Mouse (Mus musculus): ENCODE measurements at regions not wholly inside any gene's neighbourhood (a gene's known extent, or its start where the extent isn't known, plus 50 kb on each side); places are given as distances from the start of the nearest gene placed in this dataset.

DNA sequence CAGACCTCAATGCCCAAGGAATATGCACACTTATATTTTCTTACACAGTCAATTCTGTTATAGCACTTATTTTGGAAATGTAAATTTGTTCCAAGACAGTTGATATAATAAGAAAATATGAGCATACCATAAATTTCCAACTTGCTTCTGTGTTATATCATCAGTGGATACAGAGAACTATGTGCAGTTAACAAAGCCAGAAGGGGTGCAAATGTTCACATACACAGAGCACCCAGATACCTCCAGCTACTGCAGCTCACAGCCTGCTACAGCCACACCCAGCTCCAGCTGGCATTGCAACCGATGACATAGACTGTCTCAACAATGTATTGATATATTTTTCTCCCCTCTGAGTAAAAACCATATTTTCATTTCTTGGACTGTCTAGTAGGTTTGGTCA is 785.3 kb downstream of the Cypt12 start:
- in situ Hi-C loops (cut with MboI; ENCODE audit: low pct_unique_long_range_greater_than_20kb) = no loop called here
- POLR2A ChIA-PET = no interaction called here
- TF ChIP-seq CTCF (IDR thresholded peaks at IDR 0.05) = no peak
- CTCF ChIA-PET = no interaction called here
- peaks cover 39% of the 10 kb centered on the region for H3K27me3 ChIP-seq
- no peak for ATAC-seq
- no peak for DNase-seq (ENCODE audit: low read depth, low spot score)

DNA sequence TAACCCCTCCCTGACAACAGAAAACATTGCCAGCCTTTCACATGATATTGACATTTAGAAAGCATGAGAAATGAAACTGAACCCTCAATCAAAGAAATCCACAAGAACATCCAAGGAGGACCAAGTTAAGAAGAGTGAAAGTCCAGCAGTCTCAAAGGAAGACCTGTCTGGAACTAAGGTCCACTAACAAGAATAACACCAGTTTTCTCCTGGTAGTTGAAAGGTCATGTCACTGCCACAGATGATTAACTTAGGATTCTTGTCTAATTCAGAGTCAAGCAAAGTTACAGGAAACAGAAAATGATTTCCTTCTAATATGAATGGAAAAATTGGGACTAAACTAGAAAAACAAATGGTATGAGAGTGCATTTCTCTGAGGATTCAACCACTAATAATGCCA is 790.7 kb downstream of the Cypt12 start:
- POLR2A ChIA-PET = no interaction called here
- ATAC-seq = no peak
- CTCF ChIA-PET = interaction anchor here (1.0 to 2.4 kb wide), 4 partner anchors 10 to 113 kb away, joined by 3 to 7 read pairs (median 4); no protein-coding TSS in a partner anchor
- TF ChIP-seq CTCF (IDR thresholded peaks at IDR 0.05) = no peak
- in situ Hi-C loops (cut with MboI; ENCODE audit: low pct_unique_long_range_greater_than_20kb) = no loop called here
- no peak for DNase-seq (ENCODE audit: low read depth, low spot score)
- peaks cover 35% of the 10 kb centered on the region for H3K27me3 ChIP-seq

DNA sequence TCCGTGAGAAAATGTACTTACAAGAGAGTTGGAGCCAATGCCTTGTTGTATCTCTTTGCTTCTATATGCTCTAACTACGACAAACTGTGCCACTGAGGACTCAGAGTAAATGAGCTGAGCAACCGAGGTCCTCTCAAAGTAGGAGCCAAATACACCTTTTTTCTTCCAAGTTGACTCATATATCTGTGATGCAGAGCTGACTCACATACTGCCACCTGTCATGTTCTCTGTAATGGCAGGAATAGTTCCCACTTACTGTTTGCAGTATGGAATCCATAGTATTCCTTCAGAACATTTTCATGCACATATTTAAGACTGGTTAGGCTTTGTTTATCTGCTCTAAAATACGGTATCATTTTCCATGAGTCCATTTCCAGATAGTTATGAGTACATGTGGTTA is 792.1 kb downstream of the Cypt12 start:
- no peak for ATAC-seq
- CTCF ChIA-PET = interaction anchor here (1.5 to 2.4 kb wide), 6 partner anchors 9 to 21 kb away, joined by 3 to 7 read pairs (median 4); no protein-coding TSS in a partner anchor
- TF ChIP-seq CTCF (IDR thresholded peaks at IDR 0.05) = no peak
- DNase-seq (ENCODE audit: low read depth, low spot score) = no peak
- in situ Hi-C loops (cut with MboI; ENCODE audit: low pct_unique_long_range_greater_than_20kb) = no loop called here
- peaks cover 21% of the 10 kb centered on the region for H3K27me3 ChIP-seq
- POLR2A ChIA-PET = interaction anchor here (0.6 kb wide), 1 partner anchor 946 kb away, joined by 6 read pairs; no protein-coding TSS in a partner anchor

DNA sequence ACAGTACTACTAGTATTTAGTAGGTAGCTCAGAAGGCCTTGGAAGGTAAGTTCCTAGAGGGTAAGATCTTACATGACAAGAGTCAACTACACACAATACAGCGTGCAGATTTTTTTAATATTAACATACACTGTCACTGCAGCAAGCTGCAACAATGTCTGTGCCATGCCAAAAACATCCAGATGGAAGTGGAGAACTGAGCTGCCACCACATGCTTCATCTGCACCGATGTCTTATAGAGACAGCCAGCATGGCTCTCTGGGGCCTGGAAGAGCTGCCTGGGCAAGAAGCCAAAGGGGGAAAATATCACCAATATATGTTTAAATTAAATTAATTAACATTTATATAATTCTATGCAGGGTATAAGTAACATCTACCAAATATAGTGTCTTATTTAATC is 795.3 kb downstream of the Cypt12 start:
- no peak for TF ChIP-seq CTCF (IDR thresholded peaks at IDR 0.05)
- in situ Hi-C loops (cut with MboI; ENCODE audit: low pct_unique_long_range_greater_than_20kb) = no loop called here
- ChIA-PET CTCF (no interaction called here), POLR2A (interaction anchor here (0.6 kb wide), 1 partner anchor 172 kb away, joined by 3 read pairs; no protein-coding TSS in a partner anchor)
- DNase-seq (ENCODE audit: low read depth, low spot score) = no peak
- ATAC-seq = no peak
- peaks cover 5% of the 10 kb centered on the region for H3K27me3 ChIP-seq

DNA sequence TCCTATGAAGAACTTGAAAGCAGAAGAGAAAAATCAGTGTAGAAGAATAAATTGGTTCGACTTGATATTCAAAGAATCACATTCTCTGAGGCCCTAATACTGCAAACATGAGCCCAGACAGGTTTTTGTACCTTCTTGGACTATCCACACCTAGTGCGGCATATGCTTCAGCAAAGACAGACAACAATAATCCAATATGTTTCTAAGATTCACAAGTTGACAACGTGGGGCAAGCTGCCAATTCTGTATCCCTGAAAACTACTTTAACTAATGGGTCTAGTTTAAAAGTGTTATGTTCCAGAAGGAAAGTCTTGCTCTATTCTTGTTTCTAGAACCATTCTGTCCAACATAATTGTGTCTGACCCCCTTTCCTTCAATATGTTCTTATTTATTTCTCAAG is 796.0 kb downstream of the Cypt12 start:
- in situ Hi-C loops (cut with MboI; ENCODE audit: low pct_unique_long_range_greater_than_20kb) = no loop called here
- no peak for TF ChIP-seq CTCF (IDR thresholded peaks at IDR 0.05)
- ChIA-PET CTCF (no interaction called here), POLR2A (no interaction called here)
- peaks cover 5% of the 10 kb centered on the region for H3K27me3 ChIP-seq
- ATAC-seq (no peak), DNase-seq (ENCODE audit: low read depth, low spot score) (no peak)

DNA sequence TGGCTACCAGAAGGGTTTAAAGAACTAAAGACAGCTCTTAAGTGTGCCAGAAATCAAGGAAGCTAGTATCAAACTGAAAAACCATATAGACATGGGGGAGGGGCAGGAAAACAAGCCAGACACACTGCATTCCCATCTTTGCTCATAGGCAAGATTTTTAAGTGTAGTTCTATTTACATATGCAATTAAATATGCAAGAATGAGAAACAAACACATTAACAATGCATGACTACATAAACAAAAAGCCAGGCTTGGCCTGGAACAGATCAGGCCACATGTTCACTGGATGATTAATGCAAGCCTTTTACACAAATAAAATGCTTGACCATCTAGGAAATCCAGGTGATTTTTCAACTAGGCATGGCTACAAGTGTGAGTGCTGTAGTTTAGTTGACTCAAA is 798.0 kb downstream of the Cypt12 start:
- ChIA-PET POLR2A (no interaction called here), CTCF (interaction anchor here (1.7 kb wide), 1 partner anchor 8 kb away, joined by 4 read pairs; no protein-coding TSS in a partner anchor)
- in situ Hi-C loops (cut with MboI; ENCODE audit: low pct_unique_long_range_greater_than_20kb) = no loop called here
- TF ChIP-seq CTCF (IDR thresholded peaks at IDR 0.05) = no peak
- no peaks in the 10 kb centered on the region for H3K27me3 ChIP-seq
- DNase-seq (ENCODE audit: low read depth, low spot score) (no peak), ATAC-seq (no peak)

DNA sequence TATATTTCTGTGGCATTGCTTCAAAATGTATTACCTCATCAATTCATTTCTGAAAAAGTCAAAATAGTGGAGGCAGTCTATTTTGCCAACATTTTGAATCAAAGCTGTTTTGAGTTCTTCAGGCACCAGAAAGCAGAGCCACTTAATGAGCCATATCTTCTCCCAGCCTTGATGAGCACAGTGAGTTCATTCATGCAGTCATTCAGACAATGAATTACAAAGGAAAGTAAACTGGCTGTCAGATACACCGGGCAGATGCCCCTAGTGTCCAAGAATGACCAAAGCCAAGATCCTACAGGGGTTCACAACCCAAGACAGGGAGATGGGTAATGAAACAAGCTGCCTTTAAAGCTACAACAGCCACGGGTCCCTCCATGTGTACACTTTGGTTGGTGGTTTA is 798.7 kb downstream of the Cypt12 start:
- in situ Hi-C loops (cut with MboI; ENCODE audit: low pct_unique_long_range_greater_than_20kb) = no loop called here
- TF ChIP-seq CTCF (IDR thresholded peaks at IDR 0.05) = peak; percentile 28
- CTCF ChIA-PET = interaction anchor here (1.2 to 1.9 kb wide), 3 partner anchors 11 to 56 kb away, joined by 3 to 5 read pairs (median 4); no protein-coding TSS in a partner anchor
- POLR2A ChIA-PET = no interaction called here
- ATAC-seq (peak; percentile 75), DNase-seq (ENCODE audit: low read depth, low spot score) (no peak)
- H3K27me3 ChIP-seq = no peaks in the 10 kb centered on the region

DNA sequence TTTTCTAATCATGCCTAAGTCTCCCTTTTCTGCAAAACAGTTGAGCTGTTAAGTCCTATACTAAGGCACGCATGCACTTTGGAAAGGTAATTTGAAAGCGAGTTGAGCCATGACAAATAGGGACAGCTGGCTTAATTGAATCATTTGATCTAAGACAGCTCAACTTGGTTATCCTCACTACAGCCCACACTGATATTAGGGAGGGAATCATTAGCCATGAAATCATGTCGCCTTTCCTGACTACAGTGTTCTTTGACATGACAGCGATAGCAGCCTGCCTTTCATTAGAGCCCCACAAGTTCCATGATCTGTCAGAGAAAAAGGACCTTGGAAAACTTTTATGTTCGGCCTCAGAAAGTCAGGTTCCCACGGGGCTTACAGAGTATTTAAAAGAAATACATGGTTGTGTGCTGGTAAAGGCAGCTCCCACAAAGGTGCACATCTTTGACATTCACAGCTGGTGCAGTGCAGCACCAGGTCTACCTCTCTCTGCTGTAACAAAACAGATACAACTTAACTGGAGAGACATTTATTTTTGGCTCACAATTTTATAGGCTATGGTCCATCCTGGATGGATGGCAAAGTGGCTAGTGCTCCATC is 803.5 kb downstream of the Cypt12 start:
- no peak for TF ChIP-seq CTCF (IDR thresholded peaks at IDR 0.05)

DNA sequence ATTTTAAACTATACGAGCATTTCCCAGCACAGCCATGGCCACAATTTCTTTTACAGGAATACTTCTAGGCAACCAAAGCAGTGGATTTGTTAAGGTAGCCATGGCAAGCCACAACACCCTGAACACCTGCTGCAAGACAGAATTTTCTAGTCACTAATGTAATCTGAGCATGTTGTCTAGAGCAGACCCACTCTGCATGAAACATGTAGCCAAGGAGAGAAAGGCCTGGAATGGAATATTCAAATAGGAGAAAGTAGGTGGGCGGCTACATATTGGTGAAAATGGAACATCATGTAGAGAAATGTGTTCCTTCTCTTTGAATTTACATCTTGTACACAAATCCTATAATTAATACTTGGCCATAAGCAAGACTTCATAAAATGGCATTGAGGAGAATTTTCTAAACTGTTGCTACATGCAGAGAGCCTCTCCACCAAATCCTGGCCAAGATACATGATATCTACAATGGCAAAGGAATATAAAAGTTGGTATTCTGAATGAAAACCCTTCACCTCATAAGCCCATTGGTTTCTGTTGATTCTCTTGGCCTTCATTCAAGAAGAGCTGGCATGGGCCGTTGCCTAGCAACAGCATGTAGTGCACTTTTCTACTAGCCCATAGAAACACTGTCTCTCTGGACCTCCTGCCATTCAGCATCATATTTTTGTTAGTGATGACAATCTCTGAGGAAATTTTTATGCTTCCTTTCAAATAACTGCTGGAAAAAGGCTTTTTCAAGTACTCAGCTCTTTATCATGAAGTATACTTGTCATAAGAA is 816.3 kb downstream of the Cypt12 start:
- no peak for DNase-seq (ENCODE audit: low read depth, low spot score)
- in situ Hi-C loops (cut with MboI; ENCODE audit: low pct_unique_long_range_greater_than_20kb) = no loop called here

More for the DNA sequence above, 803.5 kb downstream of the Cypt12 start:
- ATAC-seq (no peak), DNase-seq (ENCODE audit: low read depth, low spot score) (no peak)
- H3K27me3 ChIP-seq = peaks cover 16% of the 10 kb centered on the region
- POLR2A ChIA-PET = no interaction called here
- in situ Hi-C loops (cut with MboI; ENCODE audit: low pct_unique_long_range_greater_than_20kb) = no loop called here
- CTCF ChIA-PET = interaction anchor here (1.0 to 1.7 kb wide), 3 partner anchors 12 to 701 kb away, joined by 3 to 7 read pairs (median 3); no protein-coding TSS in a partner anchor

DNA sequence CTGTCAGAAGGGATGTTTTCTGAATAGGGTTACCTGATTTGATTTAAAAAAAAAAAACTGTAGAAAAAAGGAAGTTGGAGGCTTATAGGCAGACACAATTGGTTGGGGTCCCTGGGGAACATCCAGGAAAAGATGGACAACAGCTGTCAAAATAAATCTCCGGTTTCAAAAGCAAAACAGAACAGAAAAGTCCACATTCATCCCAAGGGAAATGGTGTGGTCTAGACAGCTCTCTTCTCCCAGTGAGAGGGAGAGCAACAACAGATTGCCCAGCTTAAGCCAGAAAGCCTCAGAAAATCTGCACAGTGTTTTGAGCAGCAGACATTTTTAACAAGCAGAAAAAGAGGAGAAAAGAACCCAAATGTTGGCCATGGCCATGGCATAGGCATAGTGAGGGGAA is 830.3 kb downstream of the Cypt12 start:
- DNase-seq (ENCODE audit: low read depth, low spot score) (no peak), ATAC-seq (no peak)
- ChIA-PET CTCF (no interaction called here), POLR2A (no interaction called here)
- TF ChIP-seq CTCF (IDR thresholded peaks at IDR 0.05) = no peak
- in situ Hi-C loops (cut with MboI; ENCODE audit: low pct_unique_long_range_greater_than_20kb) = no loop called here
- peaks cover 20% of the 10 kb centered on the region for H3K27me3 ChIP-seq

More for the DNA sequence above, 816.3 kb downstream of the Cypt12 start:
- H3K27me3 ChIP-seq = peaks cover 9% of the 10 kb centered on the region
- POLR2A ChIA-PET = no interaction called here
- ATAC-seq = no peak
- CTCF ChIA-PET = no interaction called here
- no peak for TF ChIP-seq CTCF (IDR thresholded peaks at IDR 0.05)

DNA sequence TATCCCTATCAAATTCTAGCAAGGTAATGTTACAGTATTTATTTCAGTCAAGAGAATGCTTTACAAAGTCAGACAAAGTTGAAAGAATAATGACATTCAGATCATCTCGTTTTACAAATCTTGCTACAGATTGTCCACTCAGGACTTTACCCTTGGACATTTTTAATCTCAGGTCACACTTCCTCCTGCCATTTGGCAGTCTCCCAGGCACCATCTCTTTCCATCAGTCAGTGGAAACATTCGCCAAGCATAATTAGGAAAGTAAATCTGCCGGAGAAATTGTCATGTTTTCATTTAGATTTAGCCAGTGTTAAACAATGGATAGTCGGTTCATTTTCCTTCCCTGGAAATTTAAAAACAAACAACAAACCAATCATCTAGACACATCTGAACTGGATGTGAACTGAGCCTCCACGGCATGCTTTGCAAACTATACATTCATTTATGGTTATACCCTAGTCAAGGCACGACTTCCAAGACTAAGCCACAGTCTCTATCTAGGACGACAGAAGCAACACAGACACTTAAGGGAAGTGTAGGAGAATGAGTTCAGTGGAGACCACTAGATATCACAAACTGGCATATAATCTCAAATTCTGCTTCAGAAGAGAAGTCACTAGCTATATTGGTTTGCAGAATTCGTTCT is 839.4 kb downstream of the Cypt12 start:
- TF ChIP-seq CTCF (IDR thresholded peaks at IDR 0.05) = no peak
- no peak for DNase-seq (ENCODE audit: low read depth, low spot score)
- in situ Hi-C loops (cut with MboI; ENCODE audit: low pct_unique_long_range_greater_than_20kb) = no loop called here

More for the DNA sequence above, 839.4 kb downstream of the Cypt12 start:
- CTCF ChIA-PET = no interaction called here
- ATAC-seq = no peak
- peaks cover 16% of the 10 kb centered on the region for H3K27me3 ChIP-seq
- POLR2A ChIA-PET = no interaction called here
